Mouse (Mus musculus) kidney, adult 8-10 months (tissue): ENCODE measurements around the gene Rela.
"Not testable (repeated sequence)": the region's sequence is repeated elsewhere in the genome, so short reads cannot be mapped to it uniquely, and the experiment has no call there.

Source experiments
- DNase-seq, 2 experiments: peaks; one replicate each; pipeline ENCODE4 v3.0.0; 2022

Rela gene

DNA sequence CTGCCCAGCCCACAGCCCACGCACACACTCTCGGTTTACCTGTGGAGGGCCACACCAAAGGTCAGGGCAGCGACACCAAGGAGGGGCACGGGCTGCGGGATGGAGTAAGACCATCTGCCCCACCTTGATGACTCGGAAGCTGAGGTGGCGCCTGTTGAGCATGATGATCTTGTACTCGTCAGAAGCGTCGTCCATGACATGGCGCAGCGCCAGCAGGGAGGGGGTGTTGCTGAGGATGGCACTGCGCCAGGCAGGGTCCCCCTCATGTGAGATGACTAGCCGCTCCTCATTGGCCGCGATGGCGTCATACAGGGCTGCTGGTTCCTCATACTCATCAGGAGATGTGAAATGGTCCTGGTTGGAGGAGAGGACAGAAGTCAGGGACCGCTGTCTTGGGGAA, 29.1 kb downstream of the Rela start:
- no peak for DNase-seq

DNA sequence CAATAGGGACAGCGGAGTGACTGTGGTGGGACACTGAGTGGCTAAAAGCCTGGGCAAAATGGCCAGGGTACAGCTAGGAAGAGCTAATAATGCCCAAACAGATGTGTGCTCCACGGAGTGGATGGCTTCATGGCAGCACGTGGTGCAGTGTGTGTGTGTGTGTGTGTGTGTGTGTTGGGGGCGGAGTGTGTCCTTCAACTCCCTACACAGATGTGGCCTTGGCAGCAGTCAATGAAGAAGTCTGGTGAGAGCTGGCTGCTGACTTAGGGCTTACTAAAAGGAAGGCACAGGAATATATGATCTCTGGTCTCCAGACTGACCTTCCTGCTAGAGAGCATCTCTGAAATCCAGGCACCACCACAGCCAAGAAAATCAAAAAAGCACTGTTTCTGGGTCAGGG, 31.1 kb downstream of the Rela start:
- no peak for DNase-seq

DNA sequence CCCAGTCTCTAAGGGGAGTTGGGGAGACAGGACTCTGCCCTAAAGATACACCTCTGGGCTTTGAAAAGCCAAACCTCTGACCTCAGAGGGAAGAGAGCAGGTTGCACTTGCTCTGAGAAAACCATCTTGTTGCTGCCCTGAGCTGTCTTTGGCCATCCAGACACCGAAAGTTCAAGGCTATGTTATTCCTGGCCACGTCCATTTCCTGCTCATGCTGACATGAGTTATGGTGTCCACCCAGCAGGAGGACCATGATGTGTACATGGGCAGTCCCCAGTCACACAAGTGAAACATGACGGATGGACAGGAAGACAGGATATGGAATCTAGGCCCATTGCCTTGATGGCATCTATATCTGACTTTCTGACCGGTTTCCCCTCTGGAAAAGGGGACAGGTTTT, 43.1 kb downstream of the Rela start:
- no peak for DNase-seq

DNA sequence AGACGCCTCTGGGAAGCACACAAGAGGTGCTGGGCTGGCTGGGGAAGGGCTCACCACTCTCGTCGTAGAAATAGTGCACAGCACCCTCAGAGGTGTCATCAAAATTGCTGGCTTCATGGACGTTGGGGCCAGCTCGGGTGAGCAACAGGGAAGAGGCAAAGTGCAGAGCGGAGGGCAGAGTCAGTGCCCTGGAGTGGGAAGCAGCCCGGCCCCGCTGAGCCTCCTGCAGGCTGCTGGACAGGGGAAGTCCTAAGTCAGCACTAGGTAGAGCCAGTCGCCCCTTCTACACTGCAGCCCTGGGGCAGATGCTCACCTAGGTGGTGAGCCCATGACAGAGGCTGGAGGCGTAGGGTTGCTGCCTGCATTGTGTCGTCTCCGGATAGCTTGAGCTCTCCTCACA, 47.0 kb downstream of the Rela start:
- no peak for DNase-seq

DNA sequence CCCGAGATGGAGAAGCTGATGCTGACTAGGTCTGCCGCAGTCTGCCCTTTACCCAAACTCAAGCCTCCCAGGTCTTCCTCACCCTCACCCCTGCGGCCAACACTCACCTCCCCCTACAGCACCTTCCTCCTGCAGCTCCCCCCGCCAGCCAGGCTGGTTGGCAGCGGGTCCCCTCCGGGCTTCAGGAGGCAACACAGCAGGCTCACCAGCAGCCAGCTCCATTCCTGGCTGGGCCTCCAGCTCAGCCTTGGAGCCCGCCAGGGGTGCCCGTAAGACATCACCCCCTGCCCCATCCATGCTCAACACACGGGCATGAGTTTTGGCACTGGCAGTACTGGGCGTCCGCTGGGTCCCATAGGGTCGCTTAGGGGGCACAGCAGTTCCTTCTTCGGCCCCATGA, 47.7 kb downstream of the Rela start:
- no peak for DNase-seq

DNA sequence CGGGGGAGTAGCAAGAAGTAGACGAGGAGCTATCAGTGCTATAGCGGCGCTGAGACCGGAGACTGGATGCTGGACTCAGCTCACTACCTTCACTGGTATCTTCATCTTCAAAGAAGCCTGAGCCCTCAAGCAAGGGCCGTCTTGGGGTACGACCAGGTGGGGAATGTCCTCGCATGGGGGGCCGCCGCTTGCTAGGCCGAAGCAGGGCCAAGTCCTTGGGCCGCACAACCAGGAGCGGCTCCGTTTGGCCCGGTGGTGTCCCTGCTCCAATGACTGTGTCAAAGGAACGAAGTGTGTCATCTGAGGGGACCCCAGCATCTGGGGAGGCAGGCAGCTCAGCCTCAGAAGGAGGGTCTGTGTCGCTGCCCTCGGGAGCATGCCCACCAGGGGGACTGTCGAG, 48.1 kb downstream of the Rela start:
- DNase-seq = no peak

DNA sequence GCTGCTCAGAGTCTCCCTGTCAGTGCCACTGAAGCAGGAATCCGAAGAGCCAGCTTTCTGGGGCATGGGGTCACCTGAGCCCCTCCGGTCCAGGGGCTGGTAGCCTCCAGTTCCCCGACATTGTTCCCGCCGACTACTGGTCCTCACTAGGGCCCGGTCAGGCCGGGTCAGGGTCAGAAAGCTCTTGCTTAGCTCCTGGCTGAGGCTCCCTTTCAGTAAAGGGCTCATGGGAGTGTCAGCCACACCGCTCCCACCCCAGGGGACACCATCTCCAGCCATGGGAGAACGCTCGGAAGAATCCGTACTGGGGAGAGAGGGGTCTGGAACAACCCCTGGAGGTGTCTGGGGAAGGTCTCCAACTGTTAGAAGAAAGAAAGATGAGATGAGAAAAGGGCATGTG, 48.6 kb downstream of the Rela start:
- DNase-seq = no peak

DNA sequence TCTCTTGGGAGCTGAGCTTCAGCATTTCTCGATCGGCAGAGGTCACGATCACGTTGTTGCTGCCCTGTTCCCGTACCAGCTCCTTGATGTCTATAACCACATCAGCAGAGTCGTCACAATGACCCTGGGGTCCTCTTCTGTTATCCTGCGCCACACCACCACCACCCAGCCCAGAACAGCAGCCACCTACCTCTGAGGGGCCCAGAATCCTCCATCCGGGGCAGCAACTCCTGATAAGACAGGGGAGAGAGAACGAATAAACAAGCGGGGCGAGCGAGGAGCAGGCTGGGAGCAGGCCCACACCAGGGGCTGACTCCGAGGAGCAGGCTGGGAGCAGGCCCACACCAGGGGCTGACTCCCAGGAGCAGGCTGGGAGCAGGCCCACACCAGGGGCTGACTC, 49.2 kb downstream of the Rela start:
- DNase-seq = no peak

DNA sequence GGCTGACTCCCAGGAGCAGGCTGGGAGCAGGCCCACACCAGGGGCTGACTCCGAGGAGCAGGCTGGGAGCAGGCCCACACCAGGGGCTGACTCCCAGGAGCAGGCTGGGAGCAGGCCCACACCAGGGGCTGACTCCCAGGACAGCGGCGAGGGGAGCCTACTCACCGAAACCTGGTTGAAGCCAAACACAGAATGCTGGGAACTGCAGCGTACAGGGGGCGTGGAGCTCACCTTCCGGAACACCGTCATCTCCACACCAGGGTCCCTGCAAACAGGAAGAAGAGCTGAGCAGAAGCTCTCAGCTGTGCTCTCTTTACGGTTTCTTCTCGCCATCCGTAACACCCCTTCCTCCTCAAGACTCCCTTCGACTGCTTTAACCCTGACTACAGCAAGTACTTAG, 49.7 kb downstream of the Rela start:
- not testable (repeated sequence) for DNase-seq

DNA sequence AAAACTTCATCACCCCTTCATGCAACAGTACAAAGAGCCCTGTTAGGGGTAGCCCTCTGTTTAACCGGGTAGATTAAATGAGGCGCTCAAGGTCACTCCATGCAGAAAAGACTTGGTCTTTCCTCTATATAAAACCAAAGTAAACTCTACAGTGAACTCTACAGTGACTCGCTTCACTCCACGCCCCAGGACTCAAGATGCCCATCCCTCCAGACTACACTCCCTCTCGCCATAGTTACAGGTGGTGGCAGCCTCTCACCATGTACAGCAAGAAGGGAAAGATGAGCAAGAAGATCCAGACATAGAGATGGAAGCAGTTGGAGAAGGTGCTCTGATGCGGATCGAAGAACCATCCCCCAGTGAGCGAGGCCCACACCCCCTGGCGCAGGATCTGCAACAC, 50.5 kb downstream of the Rela start:
- no peak for DNase-seq

DNA sequence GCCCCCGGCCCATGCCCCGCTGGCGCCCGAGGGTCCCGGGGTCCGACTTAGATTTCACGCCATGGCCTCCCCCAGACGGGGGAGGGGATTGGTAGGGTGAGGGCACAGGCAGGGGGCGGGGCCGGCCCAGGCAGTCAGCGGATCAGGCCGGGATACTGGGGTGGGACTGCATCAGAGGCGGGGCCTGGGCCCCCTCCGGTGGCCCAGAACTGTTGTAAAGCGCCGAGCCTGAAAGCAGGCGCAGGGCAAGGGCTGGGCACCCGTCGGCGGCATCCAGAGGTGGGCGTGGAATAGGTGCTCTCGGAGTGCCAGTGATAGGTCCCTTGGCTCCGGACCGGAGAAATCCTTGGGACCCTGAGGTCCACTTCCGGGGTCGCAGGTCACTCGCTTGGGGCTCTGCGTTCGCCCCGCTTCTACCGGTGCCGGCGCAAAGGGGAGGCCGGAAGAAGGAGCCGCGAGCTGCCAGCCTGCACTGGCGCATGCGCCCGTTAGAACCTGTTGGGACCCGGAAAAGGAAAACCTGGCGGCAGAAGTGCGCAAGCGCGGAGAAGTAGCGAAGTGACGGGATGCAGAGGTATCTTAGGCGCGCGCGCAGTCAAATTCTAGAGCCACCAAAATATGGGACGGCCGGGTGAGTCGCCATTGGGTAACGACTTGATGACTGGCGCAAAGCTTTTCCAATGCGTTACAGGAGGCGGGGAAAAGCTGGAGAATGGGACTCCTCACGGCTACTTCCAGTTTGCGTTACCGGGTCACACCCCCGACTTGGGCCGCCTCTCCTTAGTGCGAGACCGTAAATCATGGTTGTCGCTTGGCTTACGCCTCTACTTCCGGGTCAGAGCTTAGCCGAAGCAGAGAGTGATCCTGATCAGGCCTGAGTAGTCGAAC, 51.2 kb downstream of the Rela start, which contains the start of the genes Map3k11 and Pcnx3:
TSS of gene Map3k11 (plus strand) at position 543 of the 888 bp plus-strand sequence.
TSS of gene Pcnx3 (minus strand) at position 709 of the 888 bp plus-strand sequence.
- peak; percentile 99 for DNase-seq

DNA sequence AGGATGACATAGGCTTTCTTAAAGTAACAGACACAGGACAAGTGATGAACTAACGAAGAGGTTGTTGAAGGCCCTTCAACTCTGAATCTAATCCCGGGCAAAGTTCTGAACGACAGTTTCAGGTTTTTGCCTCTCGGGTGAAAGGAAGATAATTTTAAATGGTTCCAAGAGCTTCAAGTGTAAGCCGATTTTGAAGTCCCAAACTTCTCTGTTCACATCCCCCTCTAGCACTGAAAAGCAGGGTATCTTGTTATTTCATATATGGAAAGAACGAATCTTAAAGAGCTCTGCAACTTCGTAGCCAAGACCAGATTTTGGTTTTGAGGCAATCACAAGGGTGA, 51.8 kb downstream of the Rela start:
- DNase-seq = no peak

DNA sequence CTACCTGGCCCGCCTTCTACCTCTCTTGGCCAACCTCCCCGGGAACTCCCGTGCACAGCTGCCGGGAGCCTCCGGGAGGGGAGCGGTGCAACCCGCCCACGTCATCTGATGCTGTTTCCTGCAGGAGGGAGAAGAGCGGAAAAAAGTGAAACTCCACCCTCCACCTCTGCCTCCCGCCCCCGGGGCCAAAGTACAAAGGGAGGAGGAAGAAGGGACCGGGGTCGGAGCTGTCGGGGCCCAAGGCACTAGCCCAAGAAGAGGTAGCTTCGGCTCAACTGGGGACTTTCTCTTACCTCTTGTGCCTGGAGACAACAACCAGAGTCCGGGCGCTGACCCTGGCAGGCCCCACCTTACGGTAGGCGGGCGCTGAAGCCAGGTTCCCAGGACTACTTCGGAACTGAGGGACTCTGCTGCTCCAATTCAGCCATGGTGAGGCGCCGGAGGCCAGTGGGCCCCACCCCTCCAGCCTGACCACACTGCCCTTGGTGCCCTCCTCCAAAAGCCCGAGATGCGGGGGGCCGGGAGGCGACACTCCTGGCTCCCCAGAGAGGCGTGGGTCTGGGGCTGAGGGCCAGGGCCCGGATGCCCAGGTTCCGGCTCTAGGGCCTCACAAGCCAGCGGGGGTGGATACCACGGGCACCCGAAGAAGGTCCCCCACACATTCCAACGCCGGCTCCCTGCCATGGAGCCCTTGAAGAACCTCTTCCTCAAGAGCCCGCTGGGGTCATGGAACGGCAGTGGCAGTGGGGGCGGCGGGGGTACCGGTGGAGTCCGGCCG, 52.5 kb downstream of the Rela start:
- peak; percentile 93 to 96 for DNase-seq

DNA sequence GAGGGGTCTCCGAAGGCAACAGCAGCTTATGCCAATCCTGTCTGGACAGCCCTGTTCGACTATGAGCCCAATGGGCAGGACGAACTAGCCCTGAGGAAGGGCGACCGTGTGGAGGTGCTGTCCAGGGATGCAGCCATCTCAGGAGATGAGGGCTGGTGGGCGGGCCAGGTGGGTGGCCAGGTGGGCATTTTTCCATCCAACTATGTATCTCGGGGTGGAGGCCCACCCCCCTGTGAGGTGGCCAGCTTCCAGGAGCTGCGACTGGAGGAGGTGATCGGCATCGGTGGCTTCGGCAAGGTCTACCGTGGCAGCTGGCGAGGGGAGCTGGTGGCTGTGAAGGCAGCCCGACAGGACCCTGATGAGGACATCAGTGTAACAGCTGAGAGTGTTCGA, 53.1 kb downstream of the Rela start:
- DNase-seq = peak; percentile 42 to 44

DNA sequence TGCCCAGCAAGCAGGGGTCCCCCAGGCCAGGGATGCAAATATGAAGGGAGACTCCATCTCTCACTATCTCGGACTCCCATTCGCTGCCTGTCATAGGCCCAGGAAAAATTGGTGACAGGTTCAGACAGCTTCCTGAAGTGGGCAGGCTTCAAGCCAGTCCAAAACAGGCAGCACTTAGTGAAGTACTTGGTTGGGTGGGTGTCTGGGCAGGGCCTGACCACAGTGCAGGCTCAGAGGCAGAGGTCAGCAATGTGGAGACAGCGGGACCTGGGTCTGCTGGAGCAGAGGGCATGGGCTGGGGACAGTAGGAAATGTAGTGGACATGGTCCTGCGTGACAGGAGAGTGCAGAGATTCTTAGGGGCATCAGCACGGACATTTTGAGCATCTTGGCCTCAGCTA, 54.3 kb downstream of the Rela start:
- DNase-seq = no peak

DNA sequence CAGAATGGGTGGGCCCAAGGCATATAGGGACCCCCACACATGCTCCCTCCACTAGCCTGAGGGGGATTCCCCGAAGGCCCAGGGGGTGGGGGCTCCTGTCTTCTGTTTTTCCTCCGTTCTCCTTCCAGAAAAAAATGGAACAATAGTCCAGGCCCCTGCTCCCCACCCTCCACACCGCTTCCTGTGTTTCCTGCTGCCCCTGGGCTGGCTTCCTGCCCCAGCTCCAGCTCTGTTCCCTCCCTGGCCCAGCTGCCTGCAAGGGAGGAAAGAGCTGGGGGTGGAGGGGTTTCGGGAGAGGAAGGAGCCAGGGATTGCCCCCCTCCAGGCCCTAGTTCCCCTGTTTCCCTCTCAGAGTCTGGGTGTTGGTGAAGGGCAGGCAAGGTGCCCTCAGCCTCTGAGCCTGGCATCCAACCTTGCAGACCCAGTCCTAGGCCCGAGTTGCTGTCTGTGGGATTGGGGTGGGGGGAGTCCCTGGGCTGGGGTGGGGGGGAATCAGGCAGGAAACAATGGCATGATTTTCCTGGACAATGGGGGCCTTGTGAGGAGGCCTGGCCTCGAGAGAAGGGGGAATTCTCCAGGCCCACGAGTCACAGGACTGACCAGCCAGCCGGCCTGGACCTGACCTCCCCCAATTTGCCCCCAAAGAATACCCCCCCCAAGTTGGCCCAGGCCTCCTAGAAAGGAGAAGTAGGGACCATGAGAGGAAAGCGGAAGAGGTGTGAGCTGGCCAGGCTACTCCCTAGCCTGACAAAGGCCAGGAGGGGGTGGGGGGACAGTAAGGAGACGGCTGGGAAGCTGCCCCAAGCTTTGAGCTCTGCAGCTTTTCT, 55.0 kb downstream of the Rela start:
- DNase-seq = peak; percentile 59 to 66

DNA sequence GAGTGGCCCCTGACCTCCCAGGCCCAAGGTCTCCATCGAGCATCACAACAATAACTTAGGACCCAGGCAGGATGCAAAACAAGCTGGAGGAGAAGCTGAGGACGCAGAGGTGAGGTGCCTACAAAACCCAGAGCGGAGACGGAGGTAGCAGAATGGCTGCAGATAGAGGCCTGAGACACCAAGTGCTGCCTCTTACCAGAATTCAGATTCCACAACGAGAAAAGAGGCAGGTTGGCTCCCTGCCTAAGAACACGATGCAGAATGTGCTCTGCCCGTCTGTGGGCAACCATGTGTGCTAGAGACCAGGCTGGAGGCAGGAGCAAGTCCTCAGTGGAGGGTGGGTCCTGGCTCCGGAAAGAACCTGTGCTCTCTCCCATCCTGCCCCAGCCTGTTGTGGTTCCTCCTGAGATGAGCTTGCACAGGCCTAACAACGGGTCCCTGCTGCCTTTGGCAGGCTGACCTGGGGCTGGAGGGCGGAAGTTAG, 55.7 kb downstream of the Rela start:
- DNase-seq = no peak

DNA sequence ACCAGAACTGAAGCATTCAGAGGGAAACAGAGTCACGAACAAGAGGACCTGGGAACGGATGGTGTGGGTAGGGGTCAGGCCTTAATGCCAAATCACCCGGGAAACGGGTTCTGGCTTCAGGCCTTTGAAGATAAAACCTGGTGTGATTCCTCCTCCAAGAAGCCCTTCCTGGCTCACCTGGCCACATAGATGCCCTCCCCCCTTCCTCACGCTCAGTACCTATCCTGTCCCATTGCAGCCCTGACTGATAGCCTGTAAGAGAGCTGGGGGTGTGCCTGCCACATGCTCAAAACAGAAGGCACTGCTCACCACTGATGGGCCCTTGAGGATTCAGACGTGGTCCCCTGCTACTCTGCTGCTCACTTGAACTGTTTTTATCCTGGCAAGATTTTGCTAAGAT, 56.5 kb downstream of the Rela start:
- DNase-seq = no peak

DNA sequence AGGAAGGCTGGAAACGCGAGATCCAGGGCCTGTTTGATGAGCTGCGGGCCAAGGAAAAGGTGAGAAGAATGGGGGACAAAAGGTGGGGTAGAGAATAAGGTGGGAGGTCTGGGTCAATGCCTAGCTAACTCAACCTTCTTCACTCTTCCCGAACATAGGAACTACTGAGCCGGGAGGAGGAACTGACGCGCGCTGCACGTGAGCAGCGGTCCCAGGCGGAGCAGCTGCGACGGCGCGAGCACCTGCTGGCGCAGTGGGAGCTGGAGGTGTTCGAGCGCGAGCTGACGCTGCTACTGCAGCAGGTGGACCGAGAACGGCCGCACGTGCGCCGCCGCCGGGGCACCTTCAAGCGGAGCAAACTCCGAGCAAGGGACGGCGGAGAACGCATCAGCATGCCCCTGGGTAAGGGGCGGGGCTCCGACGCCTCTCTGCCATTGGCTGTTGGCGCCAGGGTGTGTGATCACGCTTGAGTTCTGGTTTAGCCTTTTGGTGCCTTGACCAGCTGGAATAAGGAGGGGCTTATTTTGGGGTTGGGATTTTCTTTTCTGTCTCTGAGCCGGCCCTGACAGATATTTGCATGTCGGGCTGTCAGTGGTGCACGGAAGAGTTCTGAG, 58.7 kb downstream of the Rela start:
- DNase-seq = no peak
